Mouse (Mus musculus) CH12.LX (cell line): ENCODE measurements around the gene Exosc6. TPM values are rescaled to one million over a fixed set of nuclear protein-coding genes. Genes with fewer than 3 reads are reported as not detected.
A peak's percentile ranks its signal among the peaks of the same experiment; 100 is the strongest.

Source experiments
- DNase-seq: peaks from one replicate; pipeline ENCODE4 v3.0.0-alpha.2; 2013; ENCODE audit errors: extremely low read depth
- H3K27ac ChIP-seq: 2 replicates; pipeline ENCODE4 v1.5.1; 2012; ENCODE audit warnings: low read depth, mild to moderate bottlenecking, control low read depth, moderate library complexity; ENCODE audit not compliant: insufficient read depth
- H3K27me3 ChIP-seq: replicated peaks from 2 replicates; pipeline ENCODE3; 2012; ENCODE audit warnings: inconsistent platforms
- H3K36me3 ChIP-seq, 2 experiments: replicated peaks in 1 of 2; 2 replicates each; pipeline versions ENCODE3 to v1.6.1; 2012; ENCODE audit warnings: inconsistent platforms in 1 of 2, low read length in 1 of 2, mild to moderate bottlenecking in 1 of 2, mixed read lengths in 1 of 2, moderate library complexity in 1 of 2; ENCODE audit not compliant: control insufficient read depth in 1 of 2, insufficient read depth in 1 of 2
- H3K4me1 ChIP-seq, 2 experiments: 2 replicates each; pipeline ENCODE4 v1.6.1; 2012; ENCODE audit warnings: inconsistent platforms in 1 of 2, moderate library complexity in 1 of 2; ENCODE audit not compliant: insufficient read depth in 2 of 2, control insufficient read depth in 1 of 2
- H3K4me2 ChIP-seq: 2 replicates; pipeline ENCODE4 v1.6.1; 2012; ENCODE audit warnings: low read depth, mild to moderate bottlenecking, control low read depth; ENCODE audit not compliant: poor library complexity, insufficient read depth, severe bottlenecking
- H3K4me3 ChIP-seq, 3 experiments: fragments of 150-350 bp in 1 of 3; sonication (generic) in 1 of 3; replicated peaks in 1 of 3; 2 replicates each; pipeline versions ENCODE3 to v1.5.1; 2011 to 2012; ENCODE audit warnings: low read depth in 2 of 3, low read length in 2 of 3, mild to moderate bottlenecking in 2 of 3, moderate library complexity in 2 of 3, control low read depth in 1 of 3, improper control_type of control experiment in 1 of 3, inconsistent platforms in 1 of 3, mixed read lengths in 1 of 3; ENCODE audit not compliant: poor library complexity in 1 of 3
- H3K79me2 ChIP-seq: replicated peaks from 2 replicates; pipeline ENCODE4 v1.6.1; 2012; ENCODE audit warnings: mild to moderate bottlenecking, moderate library complexity; ENCODE audit not compliant: control insufficient read depth, poor library complexity, insufficient read depth, severe bottlenecking; ENCODE audit errors: extremely low read depth
- H3K9ac ChIP-seq: 2 replicates; pipeline ENCODE4 v1.6.1; 2012; ENCODE audit warnings: low read depth, mild to moderate bottlenecking, control low read depth, moderate library complexity; ENCODE audit not compliant: insufficient read depth
- H3K9me3 ChIP-seq: replicated peaks from 2 replicates; pipeline ENCODE3; 2012; ENCODE audit warnings: low read length, inconsistent platforms, mixed read lengths
- BHLHE40 ChIP-seq: IDR thresholded peaks from 2 replicates; pipeline ENCODE4 v1.6.1; 2011; ENCODE audit warnings: mild to moderate bottlenecking, low read depth, low read length, improper control_type of control experiment
- CHD1 ChIP-seq: IDR thresholded peaks from 2 replicates; pipeline ENCODE4 v1.6.1; 2012; ENCODE audit warnings: low read depth, low read length, improper control_type of control experiment, inconsistent platforms
- CHD2 ChIP-seq: IDR thresholded peaks from 2 replicates; pipeline ENCODE4 v1.6.1; 2011; ENCODE audit warnings: low read length, improper control_type of control experiment
- CTCF ChIP-seq, 2 experiments: IDR thresholded peaks in 1 of 2; conservative IDR thresholded peaks in 1 of 2; 2 replicates each; pipeline ENCODE4 v1.5.1; 2011 to 2012; ENCODE audit warnings: low read depth in 2 of 2, low read length in 2 of 2, improper control_type of control experiment in 1 of 2, inconsistent platforms in 1 of 2, mild to moderate bottlenecking in 1 of 2, moderate library complexity in 1 of 2
- E2F4 ChIP-seq: IDR thresholded peaks from 2 replicates; pipeline ENCODE4 v1.6.1; 2011; ENCODE audit warnings: low read depth, low read length, improper control_type of control experiment; ENCODE audit not compliant: insufficient replicate concordance
- GABPA ChIP-seq: IDR thresholded peaks from 2 replicates; pipeline ENCODE4 v1.6.1; 2012; ENCODE audit warnings: low read depth, low read length, improper control_type of control experiment, inconsistent platforms; ENCODE audit not compliant: insufficient replicate concordance
- HCFC1 ChIP-seq: IDR thresholded peaks from 2 replicates; pipeline ENCODE4 v1.6.1; 2012; ENCODE audit warnings: low read depth, mild to moderate bottlenecking, inconsistent platforms, low read length, improper control_type of control experiment
- IRF4 ChIP-seq: IDR thresholded peaks from 2 replicates; pipeline ENCODE4 v1.6.1; 2014; ENCODE audit warnings: low read depth, mild to moderate bottlenecking, inconsistent platforms, low read length, improper control_type of control experiment
- JUN ChIP-seq: IDR thresholded peaks from 2 replicates; pipeline ENCODE4 v1.6.1; 2011; ENCODE audit warnings: low read depth, mild to moderate bottlenecking, low read length, improper control_type of control experiment, moderate library complexity; ENCODE audit not compliant: insufficient read depth
- JUND ChIP-seq: conservative IDR thresholded peaks from 2 replicates; pipeline ENCODE4 v1.6.1; 2011; ENCODE audit warnings: low read depth, low read length, improper control_type of control experiment
- KAT2A ChIP-seq: IDR thresholded peaks from 2 replicates; pipeline ENCODE4 v1.6.1; 2012; ENCODE audit warnings: low read length, improper control_type of control experiment, inconsistent platforms; ENCODE audit not compliant: insufficient replicate concordance
- MAFK ChIP-seq: IDR thresholded peaks from 2 replicates; pipeline ENCODE4 v1.6.1; 2011; ENCODE audit warnings: low read length, improper control_type of control experiment; ENCODE audit not compliant: insufficient replicate concordance
- MAX ChIP-seq: IDR thresholded peaks from 2 replicates; pipeline ENCODE4 v1.6.1; 2011; ENCODE audit warnings: low read length, improper control_type of control experiment
- MAZ ChIP-seq: IDR thresholded peaks from 2 replicates; pipeline ENCODE4 v1.6.1; 2012; ENCODE audit warnings: low read depth, mild to moderate bottlenecking, inconsistent platforms, low read length, improper control_type of control experiment, moderate library complexity
- MEF2A ChIP-seq: IDR thresholded peaks from 2 replicates; pipeline ENCODE4 v1.6.1; 2014; ENCODE audit warnings: low read depth, mild to moderate bottlenecking, inconsistent platforms, low read length, improper control_type of control experiment, borderline replicate concordance
- MXI1 ChIP-seq: IDR thresholded peaks from 2 replicates; pipeline ENCODE4 v1.6.1; 2011; ENCODE audit warnings: mild to moderate bottlenecking, low read depth, low read length, improper control_type of control experiment
- NELFE ChIP-seq: IDR thresholded peaks from 2 replicates; pipeline ENCODE4 v1.6.1; 2011; ENCODE audit warnings: low read depth, low read length, improper control_type of control experiment
- NRF1 ChIP-seq: IDR thresholded peaks from 2 replicates; pipeline ENCODE4 v1.6.1; 2014; ENCODE audit warnings: low read depth, mild to moderate bottlenecking, inconsistent platforms, low read length, improper control_type of control experiment, moderate library complexity
- PAX5 ChIP-seq: IDR thresholded peaks from 2 replicates; pipeline ENCODE4 v1.6.1; 2012; ENCODE audit warnings: low read length, inconsistent platforms, mixed read lengths
- POLR2AphosphoS2 ChIP-seq: IDR thresholded peaks from 2 replicates; pipeline ENCODE4 v1.6.1; 2011; ENCODE audit warnings: low read depth, low read length, improper control_type of control experiment
- RAD21 ChIP-seq: IDR thresholded peaks from 2 replicates; pipeline ENCODE4 v1.6.1; 2011; ENCODE audit warnings: low read depth, mild to moderate bottlenecking, low read length, improper control_type of control experiment, moderate library complexity
- RCOR1 ChIP-seq: conservative IDR thresholded peaks from 2 replicates; pipeline ENCODE4 v1.6.1; 2012; ENCODE audit warnings: low read depth, mild to moderate bottlenecking, inconsistent platforms, low read length, improper control_type of control experiment
- SMC3 ChIP-seq: IDR thresholded peaks from 2 replicates; pipeline ENCODE4 v1.6.1; 2011; ENCODE audit warnings: low read depth, low read length, improper control_type of control experiment
- TCF12 ChIP-seq: IDR thresholded peaks from 2 replicates; pipeline ENCODE4 v1.6.1; 2014; ENCODE audit warnings: low read depth, mild to moderate bottlenecking, inconsistent platforms, low read length, improper control_type of control experiment
- UBTF ChIP-seq: IDR thresholded peaks from 2 replicates; pipeline ENCODE4 v1.6.1; 2012; ENCODE audit warnings: low read depth, mild to moderate bottlenecking, inconsistent platforms, low read length, improper control_type of control experiment, moderate library complexity
- USF1 ChIP-seq: IDR thresholded peaks from 2 replicates; pipeline ENCODE4 v1.6.1; 2014; ENCODE audit warnings: low read depth, mild to moderate bottlenecking, inconsistent platforms, low read length, improper control_type of control experiment
- ZKSCAN1 ChIP-seq: IDR thresholded peaks from 2 replicates; pipeline ENCODE4 v1.6.1; 2012; ENCODE audit warnings: low read depth, inconsistent platforms, low read length, improper control_type of control experiment, borderline replicate concordance
- ZMIZ1 ChIP-seq: IDR thresholded peaks from 2 replicates; pipeline ENCODE4 v1.6.1; 2012; ENCODE audit warnings: low read depth, mild to moderate bottlenecking, inconsistent platforms, low read length, improper control_type of control experiment
- ZNF384 ChIP-seq: IDR thresholded peaks from 2 replicates; pipeline ENCODE4 v1.6.1; 2012; ENCODE audit warnings: low read depth, low read length, improper control_type of control experiment, inconsistent platforms
- dilution Hi-C: fragments of 300-500 bp; cut with MboI; formaldehyde crosslinking; loops from 2 replicates; pipeline ENCODE4 v1.14.3; 2020; ENCODE audit warnings: low sequenced_read_pairs; ENCODE audit not compliant: extremely low pct_unique_long_range_greater_than_20kb, extremely low pct_ligation_motif_present
- in situ Hi-C: fragments of 300-500 bp; cut with MboI; formaldehyde crosslinking; loops from 3 replicates; pipeline ENCODE4 v1.14.3; 2019; ENCODE audit warnings: low sequenced_read_pairs, low pct_ligation_motif_present, low pct_unique_long_range_greater_than_20kb, mixed read lengths
- polyA plus RNA-seq: library from polyadenylated mRNA; unstranded; fragments of >175 nt; gene quantifications from 2 replicates; pipeline ENCODE4 v1.2.1, GENCODE M21; 2012; ENCODE audit warnings: low read depth; ENCODE audit not compliant: insufficient read length
- total RNA-seq, 2 experiments: library from RNA; depleted of rRNA; stranded (reverse); fragments of 300-350 nt in 1 of 2; fragments of >200 nt in 1 of 2; gene quantifications; 2 replicates each; pipeline ENCODE4 v1.2.3; 2012 to 2014

The Exosc6 gene
- total and polyA plus RNA-seq, 3 experiments = 3.9 to 20.3 (median 3.9) TPM

GRCm38 (mm10) chr8:111079861-111080271 lies 23.7 kb downstream of the Exosc6 start:
- peaks cover 26% of the 10 kb centered on the region for H3K27me3 ChIP-seq
- in situ Hi-C loops (loop anchor here (5.0 to 25.0 kb wide), 2 partner anchors 323 to 443 kb away; no protein-coding TSS in a partner anchor), dilution Hi-C loops (no loop called here)
- TF ChIP-seq RCOR1 (no peak), ZMIZ1 (no peak), CHD1 (no peak), SMC3 (peak; percentile 54), NELFE (no peak), CTCF (conservative IDR thresholded peaks at IDR 0.05 in 1 of 2, IDR thresholded peaks at IDR 0.05 in 1 of 2; ENCODE audit: low read depth in 2 of 2, low read length in 2 of 2) (peak in 1 of 2 experiments; percentile 70; a peak in 2 of 4 replicates), KAT2A (no peak), POLR2AphosphoS2 (no peak), IRF4 (no peak), NRF1 (no peak), GABPA (no peak), JUND (no peak), MXI1 (no peak), E2F4 (no peak), HCFC1 (no peak), CHD2 (no peak), JUN (no peak), RAD21 (peak; percentile 76), ZNF384 (no peak), MAFK (no peak)
- H3K27ac ChIP-seq = no peak overlapping the region
- H3K79me2 ChIP-seq = no peaks in the 10 kb centered on the region
- no peak overlapping the region for H3K4me3 ChIP-seq
- no peaks in the 10 kb centered on the region for H3K9me3 ChIP-seq
- DNase-seq = no peak
- no peaks in the 10 kb centered on the region; a peak in 1 of 4 replicates for H3K4me1 ChIP-seq
- H3K36me3 ChIP-seq = no peaks in the 10 kb centered on the region
- H3K4me2 ChIP-seq = no peak overlapping the region
- no peak overlapping the region for H3K9ac ChIP-seq

- Histone ChIP-seq H3K9me3 (no peaks in the 10 kb centered on the region), H3K36me3 (no peaks in the 10 kb centered on the region), H3K4me1 (no peaks in the 10 kb centered on the region; a peak in 1 of 4 replicates), H3K9ac (no peak overlapping the region), H3K4me3 (no peak overlapping the region), H3K27ac (no peak overlapping the region), H3K4me2 (no peak overlapping the region), H3K27me3 (peaks cover 24% of the 10 kb centered on the region), H3K79me2 (no peaks in the 10 kb centered on the region)
- TF ChIP-seq KAT2A (no peak), JUN (no peak), MAX (no peak), UBTF (no peak), ZKSCAN1 (no peak), MAZ (no peak), RCOR1 (no peak), MXI1 (no peak), TCF12 (no peak), NELFE (no peak), CHD1 (no peak), PAX5 (no peak), BHLHE40 (no peak), USF1 (no peak), CHD2 (no peak), GABPA (no peak), E2F4 (no peak), MEF2A (no peak)
- DNase-seq = no peak
- in situ Hi-C loops = loop anchor here (5.0 to 25.0 kb wide), 2 partner anchors 324 to 444 kb away; no protein-coding TSS in a partner anchor
- dilution Hi-C loops = no loop called here
These were observed 25.6 kb downstream of the Exosc6 start for GRCm38 (mm10) chr8:111081580-111082258.
